Mouse (Mus musculus): ENCODE measurements around the gene Gpr149.

The Gpr149 gene

DNA sequence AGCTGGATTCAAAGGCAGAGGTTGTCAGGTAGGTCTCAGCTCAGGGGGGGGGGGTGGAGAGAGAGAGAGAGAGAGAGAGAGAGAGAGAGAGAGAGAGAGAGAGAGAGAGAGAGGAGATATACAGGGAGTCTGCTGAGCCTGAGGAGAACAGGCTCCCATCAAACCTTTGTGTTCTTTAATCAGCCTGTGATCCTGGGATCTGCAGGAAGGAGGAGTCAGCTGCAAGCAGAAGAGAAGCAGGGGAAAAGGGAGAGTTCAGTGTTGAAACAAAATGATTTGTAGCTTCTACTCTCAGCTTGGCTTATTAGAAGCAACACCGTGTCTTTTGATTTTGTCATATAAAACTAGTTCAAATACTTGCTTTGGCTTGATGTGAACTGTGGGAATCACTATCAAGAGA is at the start of gene Gpr149:
Gpr149 (minus strand) TSS at position 168 of the 400 bp plus-strand sequence.
- no peak for DNase-seq (ENCODE audit: inconsistent age in 2 of 2, low spot score in 1 of 2)

DNA sequence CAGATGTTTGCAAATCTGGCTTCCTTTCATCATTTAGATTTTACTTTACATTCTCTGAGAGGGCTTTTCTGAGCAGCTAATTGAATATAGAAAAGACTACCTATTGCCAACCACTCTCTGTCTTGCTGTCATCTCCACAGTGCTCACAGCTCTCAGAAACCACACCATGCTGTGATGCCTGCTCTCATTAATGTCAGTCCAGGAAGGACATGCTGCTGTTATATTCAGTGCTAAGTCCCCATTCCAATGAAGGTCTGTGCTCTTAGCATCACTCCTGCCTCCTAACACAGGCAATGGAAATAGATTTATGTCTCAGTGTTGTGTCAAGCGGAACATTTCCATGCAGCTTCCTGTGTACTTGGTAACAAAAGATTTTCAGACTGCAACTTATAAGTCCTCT is 45.6 kb upstream of the Gpr149 start:
- no peak for DNase-seq (ENCODE audit: inconsistent age in 2 of 2, low spot score in 1 of 2)

DNA sequence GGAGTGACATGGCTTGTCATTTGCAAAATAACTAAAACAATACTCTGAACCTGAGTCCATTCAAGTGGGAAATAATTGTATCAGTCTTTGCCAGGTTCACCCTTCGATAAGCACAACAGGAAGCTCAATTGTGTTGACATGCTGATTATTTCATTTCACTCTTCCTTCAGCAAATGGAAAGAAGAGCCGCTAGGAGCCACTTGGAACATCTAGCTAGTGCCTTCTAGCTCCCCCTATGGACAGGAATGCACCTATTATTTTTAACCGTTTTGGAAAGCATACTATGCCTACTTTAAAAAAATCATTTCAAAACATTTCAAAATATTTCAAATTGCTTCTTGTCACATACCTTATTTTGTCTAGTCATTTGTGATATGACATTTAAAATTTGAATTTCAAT is 5.9 kb upstream of the Gpr149 start:
- no peak for DNase-seq (ENCODE audit: inconsistent age in 2 of 2, low spot score in 1 of 2)

DNA sequence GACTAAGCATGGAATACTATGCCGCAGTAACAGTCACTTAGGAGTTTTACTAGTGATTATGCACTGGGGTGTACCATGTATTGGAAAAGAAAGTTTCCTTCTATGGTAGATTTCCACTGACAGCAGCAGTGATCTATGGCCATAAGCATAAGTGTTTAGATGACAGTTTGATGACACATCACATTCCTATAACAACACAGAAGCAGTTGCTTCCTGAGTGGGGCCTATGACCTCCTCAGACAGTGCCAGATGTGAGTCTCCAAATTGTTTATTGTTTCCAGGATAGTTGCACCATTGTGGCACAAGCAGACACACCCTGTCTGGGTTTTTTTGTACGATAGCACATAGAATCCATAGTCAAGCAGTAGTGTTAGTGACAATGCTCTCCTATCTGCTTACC is 991 bp upstream of the Gpr149 start:
- DNase-seq (ENCODE audit: inconsistent age in 2 of 2, low spot score in 1 of 2) = no peak

DNA sequence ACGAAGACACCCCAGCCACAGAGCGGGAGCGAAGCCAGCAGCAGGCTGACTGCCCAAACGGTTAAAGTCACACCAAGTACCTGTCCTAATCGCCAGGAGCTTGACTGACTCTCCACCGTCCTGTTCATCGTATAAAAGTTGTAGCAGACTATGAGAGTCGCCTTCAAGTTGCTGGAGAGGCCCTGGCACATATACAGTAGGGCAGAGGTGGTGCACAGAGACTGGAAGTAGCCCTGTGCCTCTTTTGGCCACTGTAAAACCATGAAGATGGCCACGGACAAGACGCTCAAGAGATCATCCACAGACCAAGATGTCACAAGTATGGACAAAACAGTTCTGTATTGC is 921 bp downstream of the Gpr149 start:
- DNase-seq (ENCODE audit: inconsistent age in 2 of 2, low spot score in 1 of 2) = no peak

DNA sequence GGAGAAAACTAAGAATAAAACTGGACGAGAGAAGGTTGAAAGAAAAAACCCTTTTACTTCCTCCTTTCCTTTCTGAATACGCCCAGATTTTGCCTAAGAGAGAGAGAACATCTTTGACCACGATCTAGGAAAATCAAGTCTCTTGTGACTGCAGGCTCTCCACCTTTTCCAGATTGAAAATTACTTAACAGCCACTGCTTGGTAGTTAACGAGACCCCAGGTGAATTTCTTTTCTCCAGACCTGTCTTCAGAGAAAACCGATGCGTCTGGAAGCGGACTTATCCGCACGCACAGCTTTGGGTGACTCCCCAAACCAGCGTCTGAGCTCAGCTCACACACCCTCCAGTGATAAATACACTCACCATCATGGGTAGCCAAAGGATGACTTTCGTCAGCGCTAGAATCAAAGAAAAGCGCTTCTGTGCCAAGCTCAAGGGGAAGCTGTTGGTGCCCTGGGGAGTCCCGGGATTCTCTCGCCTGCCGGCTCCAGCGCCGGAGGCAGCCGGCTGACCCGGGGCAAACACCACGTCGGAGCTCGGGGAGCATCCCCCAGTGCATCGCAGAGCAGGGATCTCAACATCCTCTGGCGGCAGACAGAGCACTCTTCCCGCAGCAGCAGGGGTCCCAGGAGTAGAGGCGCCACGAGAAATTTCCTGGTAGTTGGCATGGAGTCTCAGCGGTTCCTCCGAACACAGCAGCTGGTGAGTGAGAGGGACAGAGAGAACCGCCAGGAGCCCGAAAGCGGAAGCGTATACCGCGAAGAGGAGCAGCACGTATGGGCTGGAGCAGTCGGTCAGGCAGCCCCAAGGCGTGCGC is 1.5 kb downstream of the Gpr149 start:
- DNase-seq (ENCODE audit: inconsistent age in 2 of 2, low spot score in 1 of 2) = no peak

DNA sequence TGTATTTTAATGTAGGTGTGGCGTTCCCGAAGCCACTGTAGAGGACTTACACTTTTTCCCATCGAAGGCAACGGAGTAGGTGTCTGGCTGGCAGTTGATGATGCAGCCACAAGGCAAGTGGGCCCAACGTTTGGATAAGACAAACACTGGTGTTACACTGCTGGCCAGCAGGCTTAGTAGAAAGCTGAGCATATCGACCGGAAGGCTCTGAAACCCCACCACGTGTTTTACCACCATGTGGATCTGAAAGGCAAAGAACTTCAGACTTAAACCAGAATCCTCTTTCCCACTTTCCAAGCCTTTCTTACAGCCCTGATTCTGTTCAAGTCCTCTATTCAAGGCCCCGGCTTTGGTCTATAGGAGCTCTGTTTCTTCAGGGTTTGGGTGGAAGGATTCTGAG is 2.5 kb downstream of the Gpr149 start:
- no peak for DNase-seq (ENCODE audit: inconsistent age in 2 of 2, low spot score in 1 of 2)

DNA sequence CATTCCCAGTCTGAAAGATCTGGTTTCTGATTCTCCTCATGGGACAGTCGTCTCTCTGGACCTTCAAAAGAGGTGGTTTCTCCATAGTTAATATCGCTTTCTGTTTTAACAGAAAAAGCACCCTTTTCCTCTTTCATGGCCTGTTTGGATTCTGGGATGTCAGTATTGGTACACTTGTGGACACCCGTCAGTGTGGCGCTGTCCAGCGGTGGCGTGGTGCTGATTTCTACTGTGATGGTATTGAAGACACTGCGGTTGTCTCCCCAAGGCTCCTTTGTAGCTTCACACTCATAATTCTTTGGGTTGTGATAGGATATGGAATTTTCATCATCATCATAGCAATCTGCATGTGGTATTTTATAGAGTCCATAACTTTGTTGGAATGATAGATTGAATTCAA is 10.1 kb downstream of the Gpr149 start:
- peak in 1 of 2 experiments; percentile 32 for DNase-seq (ENCODE audit: inconsistent age in 2 of 2, low spot score in 1 of 2)

DNA sequence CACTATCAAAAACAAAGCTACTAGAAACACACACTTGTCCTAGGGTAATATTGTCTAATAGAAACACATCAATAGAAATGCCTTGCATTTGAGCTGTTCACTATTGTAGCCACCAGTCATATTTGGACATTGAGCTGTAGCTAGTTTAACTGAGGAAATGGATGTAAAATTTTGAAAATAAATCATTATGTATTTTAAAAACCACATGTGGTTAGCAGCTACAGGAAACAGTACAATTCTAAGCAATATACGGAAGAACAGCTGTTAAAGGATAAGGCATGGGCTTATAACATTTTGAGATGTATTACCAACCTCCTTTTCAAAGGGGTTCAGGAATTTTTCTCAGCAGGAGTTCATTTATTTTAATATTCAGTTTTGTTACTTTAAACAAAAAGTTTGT is 19.9 kb downstream of the Gpr149 start:
- DNase-seq (ENCODE audit: inconsistent age in 2 of 2, low spot score in 1 of 2) = no peak

DNA sequence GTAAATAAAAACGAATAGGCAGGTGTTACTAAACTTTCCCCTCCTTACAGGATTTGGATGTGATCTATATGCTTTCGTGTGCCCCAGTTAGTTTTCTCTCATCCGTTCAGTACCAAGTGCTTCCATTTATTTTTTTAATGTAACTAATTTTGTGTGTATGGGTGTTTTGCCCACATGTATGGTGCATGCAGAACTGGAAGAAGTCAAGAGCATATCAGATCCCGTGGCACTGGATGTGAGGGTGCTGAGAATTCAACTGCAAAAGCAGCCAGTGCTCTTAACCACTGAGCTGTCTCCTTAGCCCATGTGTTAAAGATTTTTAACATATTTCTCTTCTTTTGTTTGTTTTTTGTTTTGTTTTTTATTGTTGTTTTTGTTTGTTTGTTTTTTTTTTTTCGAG is 77.3 kb downstream of the Gpr149 start:
- no peak for DNase-seq (ENCODE audit: inconsistent age in 2 of 2, low spot score in 1 of 2)

DNA sequence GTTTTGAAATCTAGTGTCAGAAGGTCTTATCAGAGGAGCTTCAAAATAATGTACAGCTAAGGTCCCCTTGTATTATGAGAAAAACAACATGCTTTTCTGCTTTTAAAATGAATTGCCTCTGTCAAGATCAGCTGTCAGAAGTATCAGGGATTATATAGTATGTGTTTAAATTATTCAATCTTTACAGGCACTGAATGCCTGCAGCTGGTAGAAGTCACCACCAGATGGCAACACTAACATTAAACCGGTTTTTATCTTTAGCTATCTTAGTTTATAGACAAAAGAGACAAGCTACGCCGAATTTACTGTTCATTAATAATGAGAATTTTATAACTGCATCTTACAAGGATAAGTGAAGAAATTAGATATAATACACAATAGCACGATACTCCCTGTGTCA is 77.8 kb downstream of the Gpr149 start:
- DNase-seq (ENCODE audit: inconsistent age in 2 of 2, low spot score in 1 of 2) = peak in 1 of 2 experiments; percentile 32

DNA sequence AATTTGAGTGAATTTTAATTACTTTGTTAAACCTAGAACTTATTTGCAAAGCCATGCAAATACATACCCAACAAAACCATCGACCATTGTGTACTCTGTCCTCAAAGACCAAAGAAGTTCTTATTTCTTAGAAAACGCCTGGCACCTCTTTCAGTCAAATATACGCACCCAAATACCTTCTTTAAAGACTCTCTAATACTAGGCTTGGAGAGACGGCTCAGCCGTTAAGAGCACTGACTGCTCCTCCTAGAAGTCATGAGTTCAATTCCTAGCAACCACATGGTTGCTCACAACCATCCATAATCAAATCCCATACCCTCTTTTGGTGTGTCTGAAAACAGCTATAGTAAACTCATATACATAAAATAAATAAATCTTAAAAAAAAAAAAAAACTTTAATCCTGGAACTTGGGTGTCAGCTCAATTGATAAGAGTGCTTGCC is 97.7 kb downstream of the Gpr149 start:
- DNase-seq (ENCODE audit: inconsistent age in 2 of 2, low spot score in 1 of 2) = no peak

DNA sequence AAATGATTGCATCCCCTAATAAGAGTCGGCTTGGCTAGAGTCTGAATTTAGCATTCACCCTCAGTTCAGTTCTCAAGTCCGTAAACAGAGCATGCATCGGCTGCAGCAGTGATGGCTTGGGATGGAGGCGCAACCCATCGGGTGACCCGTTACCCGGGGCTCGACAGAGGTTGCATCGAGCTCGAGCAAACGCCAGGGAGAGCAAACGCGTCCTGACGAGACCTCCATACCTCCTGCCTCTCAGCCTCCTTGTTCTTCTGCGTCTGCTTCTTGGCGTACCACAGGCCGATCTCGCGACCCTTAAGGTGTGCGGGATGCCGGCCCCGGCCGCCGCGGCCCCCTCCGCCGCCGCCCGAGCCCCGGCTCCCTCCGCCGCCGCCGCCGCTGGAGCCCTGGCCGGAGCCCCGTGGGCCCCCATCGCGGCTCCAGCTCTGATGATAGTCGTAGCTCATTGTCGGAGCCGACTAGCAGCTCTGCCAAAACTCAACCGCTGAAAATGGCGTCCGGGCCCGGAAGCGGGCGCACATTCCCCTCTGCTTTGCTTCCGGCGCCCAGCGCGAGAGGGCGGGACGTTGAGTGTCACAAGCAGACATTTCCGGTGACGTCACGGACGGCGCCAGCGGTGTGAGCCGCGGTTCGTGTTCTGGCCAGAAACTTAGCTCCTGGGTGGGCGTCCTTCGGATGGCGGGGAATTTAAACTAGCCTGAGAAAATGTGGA is 98.3 kb downstream of the Gpr149 start, which contains the start of gene Dhx36:
Dhx36 (minus strand) TSS at position 517 of the 718 bp plus-strand sequence.
- DNase-seq (ENCODE audit: inconsistent age in 2 of 2, low spot score in 1 of 2) = peak; percentile 96 to 98

DNA sequence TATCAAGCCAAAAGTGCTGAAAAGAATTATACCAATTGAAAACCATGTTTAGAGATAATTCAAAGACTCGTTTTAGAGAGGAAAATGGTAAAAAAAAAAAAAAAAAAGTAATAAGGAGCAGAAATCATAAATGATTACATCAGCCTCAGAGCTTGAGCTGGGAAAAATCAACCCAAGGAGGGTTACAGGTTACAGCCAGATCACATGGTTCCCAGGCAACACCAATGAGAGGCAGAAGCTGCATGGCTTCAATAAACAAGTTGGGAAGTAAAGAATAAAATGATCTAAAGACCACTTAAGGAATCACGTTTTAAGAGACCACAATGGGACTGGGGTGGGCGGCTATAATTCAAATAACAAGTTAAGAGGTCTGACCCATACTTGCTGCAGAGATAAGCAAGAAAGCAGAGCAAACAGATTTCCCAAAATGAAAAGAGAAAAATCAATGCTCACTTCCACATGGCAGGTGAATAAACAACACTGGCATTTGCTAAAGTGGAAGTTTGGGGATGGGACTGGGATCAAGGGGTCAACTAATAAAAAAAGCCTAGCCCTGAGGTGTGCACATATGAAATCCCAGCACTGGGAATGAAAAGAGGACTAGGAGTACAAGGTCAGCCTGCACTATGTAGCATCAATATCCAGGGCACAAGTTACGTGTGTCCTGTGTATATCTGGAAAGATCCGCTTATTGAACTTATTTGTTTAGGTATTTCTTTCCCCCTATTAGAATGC is 99.6 kb downstream of the Gpr149 start:
- DNase-seq (ENCODE audit: inconsistent age in 2 of 2, low spot score in 1 of 2) = no peak

DNA sequence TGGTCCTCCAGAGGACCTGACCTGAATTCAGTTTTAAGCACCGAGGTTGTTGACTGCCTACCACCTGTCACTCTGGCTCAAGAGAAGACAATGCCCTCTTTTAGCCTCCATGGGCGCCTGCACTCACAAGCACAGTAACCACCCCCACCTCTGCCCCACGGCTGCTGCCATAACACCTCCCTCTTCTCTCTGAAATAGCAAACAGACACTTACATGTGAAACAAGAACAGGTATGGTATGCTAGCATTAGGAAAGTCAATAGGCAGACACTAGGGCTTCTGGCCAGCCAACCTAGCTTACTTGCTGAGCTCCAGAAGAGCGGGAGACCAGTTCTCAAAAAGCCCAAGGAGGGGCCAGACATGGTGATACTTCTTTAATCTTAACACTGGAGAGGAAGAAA is 105.6 kb downstream of the Gpr149 start:
- no peak for DNase-seq (ENCODE audit: inconsistent age in 2 of 2, low spot score in 1 of 2)

DNA sequence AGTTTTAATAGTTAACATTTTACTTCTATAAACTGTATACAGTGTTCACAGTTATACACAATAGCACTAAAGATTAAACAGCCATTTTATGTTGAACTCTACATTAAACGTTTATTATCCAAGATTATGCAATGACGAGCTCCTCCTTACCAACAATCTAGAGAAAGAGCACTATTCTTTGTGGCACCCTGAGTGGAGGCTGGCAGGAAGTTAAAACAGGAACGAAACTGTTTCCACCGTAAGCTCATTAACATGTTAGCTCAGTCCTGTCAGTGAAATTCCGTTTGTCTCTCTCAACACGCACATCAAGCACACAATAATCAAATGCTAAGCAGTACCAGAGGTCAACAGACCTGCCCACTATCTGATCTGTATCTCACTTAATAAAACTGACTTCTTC is 112.4 kb downstream of the Gpr149 start:
- DNase-seq (ENCODE audit: inconsistent age in 2 of 2, low spot score in 1 of 2) = no peak

DNA sequence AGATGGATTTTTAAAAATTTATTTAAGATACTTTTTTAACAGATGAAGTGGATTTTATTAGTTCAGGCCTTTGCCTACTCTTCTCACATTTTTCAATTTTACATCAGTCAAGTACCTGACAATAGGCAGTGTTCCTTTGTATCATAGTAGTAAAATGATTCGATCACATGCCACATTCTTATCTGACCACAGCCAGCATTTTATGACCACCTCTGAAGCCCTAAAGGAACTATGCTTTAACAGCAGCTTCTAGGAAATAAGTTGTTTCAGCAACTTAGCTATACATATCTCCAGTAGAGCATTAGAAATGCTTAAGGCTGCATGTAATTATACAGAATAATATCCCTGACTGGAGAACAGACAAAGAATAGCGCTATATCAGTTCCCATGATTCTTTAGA is 120.6 kb downstream of the Gpr149 start:
- no peak for DNase-seq (ENCODE audit: inconsistent age in 2 of 2, low spot score in 1 of 2)
